18 mouse cellular contexts compared by ENCODE assay signal in the genomic region with DNA sequence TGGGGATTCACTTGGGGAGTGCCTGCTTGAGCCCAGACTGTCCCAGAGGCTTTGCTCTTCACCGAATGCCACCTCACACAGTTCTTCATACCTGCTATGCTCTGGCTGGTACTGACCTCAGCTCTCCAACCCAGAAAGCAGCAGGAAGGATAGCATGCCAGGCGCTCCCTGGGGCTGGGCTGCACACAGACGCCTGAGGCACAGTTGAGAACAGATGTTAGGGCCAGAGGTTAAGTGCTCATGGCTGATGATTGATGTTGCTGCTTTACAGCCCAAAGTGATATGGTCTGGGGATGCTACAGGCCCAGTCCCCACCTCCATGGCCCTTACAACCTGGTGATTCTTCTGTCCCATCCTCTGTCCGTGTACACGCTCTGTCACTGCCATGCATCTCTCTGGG. TPM values are rescaled to one million over a fixed set of nuclear protein-coding genes. Genes with fewer than 3 reads are reported as not detected.
A peak's percentile ranks its signal among the peaks of the same experiment; 100 is the strongest.
DNase-seq lines count a peak whose midpoint lies in the region; ATAC-seq lines count a peak whose summit lies in the region.
"Had no signal": no experiment of that assay in that cellular context is flagged by ENCODE, and none has a peak within 500 bp of the region (broad histone marks: within the 10 kb centered on the region; RNA-seq: fewer than 3 reads in every experiment).

No protein-coding gene starts in this region.

- no peaks in the 10 kb centered on the region for H3K9me3 ChIP-seq in hindbrain, embryonic 15.5 days
- H3K9me3 ChIP-seq in neural tube, embryonic 13.5 days: no peaks in the 10 kb centered on the region
- H3K9me3 ChIP-seq: embryonic facial prominence, embryonic 12.5 days; forebrain, embryonic 12.5 days had no signal

- intact Hi-C loops in heart, postnatal 25 days (cut with DNase I): no loop called here

- H3K27me3 ChIP-seq in hindbrain, embryonic 15.5 days: no peaks in the 10 kb centered on the region
- no peaks in the 10 kb centered on the region for H3K27me3 ChIP-seq in neural tube, embryonic 13.5 days
- H3K27me3 ChIP-seq: forebrain, embryonic 12.5 days had no signal

- H3K4me3 ChIP-seq in hindbrain, embryonic 15.5 days: no peak overlapping the region
- H3K4me3 ChIP-seq in neural tube, embryonic 13.5 days: no peak overlapping the region
- H3K4me3 ChIP-seq: embryonic facial prominence, embryonic 12.5 days; forebrain, embryonic 12.5 days; gastrocnemius, adult 2 months; heart, adult 2 months had no signal

- no peak overlapping the region for H3K4me2 ChIP-seq in hindbrain, embryonic 15.5 days
- no peak overlapping the region for H3K4me2 ChIP-seq in neural tube, embryonic 13.5 days
- H3K4me2 ChIP-seq: embryonic facial prominence, embryonic 12.5 days; forebrain, embryonic 12.5 days; lung, embryonic 14.5 days had no signal

- 52% methylated on average over 5 of the region's 5 CpGs for WGBS in hindbrain, embryonic 15.5 days
- 53% methylated on average over 5 of the region's 5 CpGs for WGBS in neural tube, embryonic 13.5 days

- no peak overlapping the region for H3K9ac ChIP-seq in hindbrain, embryonic 15.5 days
- no peak overlapping the region for H3K9ac ChIP-seq in neural tube, embryonic 13.5 days
- H3K9ac ChIP-seq: embryonic facial prominence, embryonic 12.5 days; forebrain, embryonic 12.5 days; lung, embryonic 14.5 days had no signal

- H3K27ac ChIP-seq in hindbrain, embryonic 15.5 days (replicated peaks): peak overlapping the region; percentile 33; the same call in 1 of the 2 replicates
- peak overlapping the region; percentile 56 for H3K27ac ChIP-seq in neural tube, embryonic 13.5 days (replicated peaks)
- H3K27ac ChIP-seq: embryonic facial prominence, embryonic 12.5 days; forebrain, embryonic 12.5 days; heart, adult 2 months had no signal

- ATAC-seq in hindbrain, embryonic 15.5 days (ENCODE audit: low FRiP score, low read depth): no peak
- no peak for ATAC-seq in neural tube, embryonic 13.5 days (ENCODE audit: low read depth)
- no peak for ATAC-seq in cerebellum, adult (ENCODE audit: insufficient number of reproducible peaks, low FRiP score, low TSS enrichment)

- peaks cover 37% of the 10 kb centered on the region for H3K4me1 ChIP-seq in hindbrain, embryonic 15.5 days (replicated peaks)
- peaks cover 51% of the 10 kb centered on the region for H3K4me1 ChIP-seq in neural tube, embryonic 13.5 days (replicated peaks)

- peak; percentile 72 for DNase-seq in kidney, postnatal 10 days
- no peak for DNase-seq in kidney, adult 11 months
- peak; percentile 74 for DNase-seq in embryo, embryonic 11 days
- no peak for DNase-seq in T-cell, adult 2 months (ENCODE audit: low spot score)
- DNase-seq in heart, postnatal 25 days (ENCODE audit: low spot score): no peak
- DNase-seq: cerebellum, adult 8-10 months; gastrocnemius, adult 2 months; heart, adult 2 months; heart, postnatal 14 days; lung, embryonic 14.5 days; thymus, postnatal 14 days had no signal

- no peaks in the 10 kb centered on the region for H3K36me3 ChIP-seq in hindbrain, embryonic 15.5 days
- H3K36me3 ChIP-seq in neural tube, embryonic 13.5 days: no peaks in the 10 kb centered on the region
- H3K36me3 ChIP-seq: embryonic facial prominence, embryonic 12.5 days; forebrain, embryonic 12.5 days had no signal

RNA-seq across cellular contexts. Expression of gene Dmrtb1, which starts 59.1 kb away (rescaled TPM):
- 12.4 and 15.8 TPM in 2 replicates for polyA plus RNA-seq in hindbrain, embryonic 15.5 days (2015; fragmentation: Nextera tagmentation; extraction: Ambion mirVana)
- polyA plus RNA-seq in neural tube, embryonic 13.5 days (2015; fragmentation: Nextera tagmentation; extraction: Ambion mirVana): 14.5 TPM in 2 replicates
- total RNA-seq in heart, postnatal 25 days (2021): not detected
- total RNA-seq: adrenal gland, adult 18-20 months; gastrocnemius, adult 2 months; heart, adult 2 months; heart, postnatal 14 days; liver, adult 2 months had no signal
- polyA plus RNA-seq: liver, adult 2 months; lung, embryonic 14.5 days had no signal

Comparison
In these comparisons a context has a peak if more than half of its experiments do, and no peak if none do; other contexts are left out.
1. DNase-seq: peak in kidney, postnatal 10 days (single experiment) and embryo, embryonic 11 days (single experiment); none in kidney, adult 11 months (single experiment), T-cell, adult 2 months (single experiment) and heart, postnatal 25 days (single experiment).